8 mouse cellular contexts compared by ENCODE assay signal in the genomic region with DNA sequence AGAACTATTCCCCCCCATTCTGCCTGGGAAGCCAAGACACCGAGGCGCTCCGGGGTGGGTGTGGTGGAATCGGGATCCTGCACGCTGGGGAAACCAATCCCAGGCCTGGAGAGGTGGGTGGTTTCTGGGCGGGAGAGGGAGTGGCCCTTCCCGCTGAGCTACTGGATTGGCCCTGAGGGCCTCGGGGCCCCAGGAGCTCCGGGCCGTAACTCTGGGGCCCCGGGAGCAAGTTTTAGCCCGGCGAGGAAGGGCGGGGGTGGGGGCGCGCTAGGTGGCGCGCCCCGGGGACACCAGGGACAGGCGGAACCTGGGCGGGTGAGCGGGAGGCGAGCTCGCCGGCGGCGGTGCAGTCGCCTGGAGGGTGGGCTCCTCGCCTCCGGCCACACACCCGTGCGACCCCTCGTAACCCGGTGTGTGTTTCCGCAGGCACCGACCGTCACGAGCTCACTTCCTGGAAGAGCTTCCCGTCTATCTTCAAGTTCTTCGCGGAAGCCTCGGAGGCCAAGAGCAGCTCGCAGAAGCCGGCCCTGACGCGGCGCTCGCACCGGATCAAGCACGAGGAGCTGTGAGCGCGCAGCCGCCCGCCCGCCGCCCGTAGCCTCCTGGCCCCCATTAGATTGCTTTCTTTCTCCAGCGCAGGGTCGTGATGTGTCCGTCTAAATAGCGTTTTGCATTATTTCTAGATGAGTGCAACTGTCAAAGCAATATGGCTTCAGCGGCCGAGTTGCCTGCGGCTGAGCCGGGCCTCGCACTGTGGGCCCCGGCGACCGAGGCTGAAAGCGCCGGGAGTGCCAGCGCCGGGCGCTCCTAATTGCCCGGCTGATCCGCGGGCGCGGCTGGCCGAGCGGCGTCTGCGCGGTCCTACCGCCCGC. TPM values are rescaled to one million over a fixed set of nuclear protein-coding genes. Genes with fewer than 3 reads are reported as not detected.
DNase-seq lines count a peak whose midpoint lies in the region; ATAC-seq lines count a peak whose summit lies in the region.

No protein-coding gene starts in this region.

- DNase-seq in CD4-positive, CD25-positive, alpha-beta regulatory T cell, adult 2 months (ENCODE audit: low read depth, low spot score), result peak; percentile 57
- peak; percentile 88 for DNase-seq in adrenal gland, postnatal 14 days
- DNase-seq in heart, adult 9 months (ENCODE audit: low spot score in 2 of 2), result peak; percentile 61 to 69
- DNase-seq in kidney, adult 8-10 months, result peak; percentile 52 to 58
- DNase-seq in midbrain, embryonic 14.5 days, result peak; percentile 89

- H3K27me3 ChIP-seq in embryonic facial prominence, embryonic 12.5 days, result peaks cover 15% of the 10 kb centered on the region
- peaks cover 69% of the 10 kb centered on the region for H3K27me3 ChIP-seq in limb, embryonic 13.5 days
- peaks cover 31% of the 10 kb centered on the region for H3K27me3 ChIP-seq in midbrain, embryonic 14.5 days (ENCODE audit: control insufficient read depth, insufficient read depth, low read length)
- 0 out of 2 replicates have a peak, but pooled peaks cover 5% of the 10 kb centered on the region for H3K27me3 ChIP-seq in stomach, embryonic 16.5 days (ENCODE audit: control insufficient read depth, insufficient read depth, low read length)

- no peaks in the 10 kb centered on the region for H3K36me3 ChIP-seq in embryonic facial prominence, embryonic 12.5 days
- H3K36me3 ChIP-seq in limb, embryonic 13.5 days, result no peaks in the 10 kb centered on the region
- H3K36me3 ChIP-seq in midbrain, embryonic 14.5 days (ENCODE audit: control insufficient read depth, insufficient read depth, low read length), result no peaks in the 10 kb centered on the region
- no peaks in the 10 kb centered on the region for H3K36me3 ChIP-seq in stomach, embryonic 16.5 days (ENCODE audit: control insufficient read depth, insufficient read depth, low read length)

- H3K9ac ChIP-seq in embryonic facial prominence, embryonic 12.5 days, result peak overlapping the region; percentile 63
- peak overlapping the region; percentile 63 for H3K9ac ChIP-seq in limb, embryonic 13.5 days
- H3K9ac ChIP-seq in midbrain, embryonic 14.5 days (replicated peaks; ENCODE audit: low read length), result peak overlapping the region; percentile 73
- H3K9ac ChIP-seq in stomach, embryonic 16.5 days (ENCODE audit: low read length), result peak overlapping the region; percentile 75

- ATAC-seq in embryonic facial prominence, embryonic 12.5 days (ENCODE audit: insufficient number of reproducible peaks, insufficient read depth, low FRiP score, low TSS enrichment), result peak; percentile 93
- peak; percentile 84 for ATAC-seq in limb, embryonic 13.5 days (ENCODE audit: low FRiP score, low read depth)
- peak; percentile 89 for ATAC-seq in midbrain, embryonic 14.5 days (ENCODE audit: low FRiP score, low TSS enrichment)
- peak; percentile 96 for ATAC-seq in stomach, embryonic 16.5 days (ENCODE audit: insufficient read depth, low FRiP score)

- no peaks in the 10 kb centered on the region for H3K4me1 ChIP-seq in embryonic facial prominence, embryonic 12.5 days
- peaks cover 9% of the 10 kb centered on the region for H3K4me1 ChIP-seq in limb, embryonic 13.5 days
- H3K4me1 ChIP-seq in midbrain, embryonic 14.5 days (ENCODE audit: control insufficient read depth, insufficient read depth, low read length), result 0 out of 2 replicates have a peak, but pooled peaks cover 6% of the 10 kb centered on the region
- H3K4me1 ChIP-seq in stomach, embryonic 16.5 days (ENCODE audit: control insufficient read depth, insufficient read depth, low read length), result no peaks in the 10 kb centered on the region

- H3K4me3 ChIP-seq in embryonic facial prominence, embryonic 12.5 days, result peak overlapping the region; percentile 67
- peak overlapping the region; percentile 59 for H3K4me3 ChIP-seq in limb, embryonic 13.5 days
- H3K4me3 ChIP-seq in midbrain, embryonic 14.5 days (replicated peaks; ENCODE audit: low read depth, low read length), result peak overlapping the region; percentile 62
- peak overlapping the region; percentile 71 for H3K4me3 ChIP-seq in stomach, embryonic 16.5 days (replicated peaks; ENCODE audit: low read length)

- H3K4me2 ChIP-seq in embryonic facial prominence, embryonic 12.5 days (replicated peaks), result peak overlapping the region; percentile 93
- peak overlapping the region; percentile 97 for H3K4me2 ChIP-seq in limb, embryonic 13.5 days (replicated peaks)
- peak overlapping the region; percentile 85 for H3K4me2 ChIP-seq in midbrain, embryonic 14.5 days (ENCODE audit: low read length)
- H3K4me2 ChIP-seq in stomach, embryonic 16.5 days (ENCODE audit: low read depth, low read length), result peak overlapping the region; percentile 97

- WGBS in embryonic facial prominence, embryonic 12.5 days, result under 1% methylated on average over 83 of the region's 86 CpGs
- WGBS in limb, embryonic 13.5 days, result under 1% methylated on average over 84 of the region's 86 CpGs
- under 1% methylated on average over 86 of the region's 86 CpGs for WGBS in midbrain, embryonic 14.5 days
- under 1% methylated on average over 86 of the region's 86 CpGs for WGBS in stomach, embryonic 16.5 days

- H3K27ac ChIP-seq in embryonic facial prominence, embryonic 12.5 days, result peak overlapping the region; percentile 79
- H3K27ac ChIP-seq in limb, embryonic 13.5 days, result no peak overlapping the region
- peak overlapping the region; percentile 94 for H3K27ac ChIP-seq in midbrain, embryonic 14.5 days (replicated peaks; ENCODE audit: low read depth, low read length)
- no peak overlapping the region for H3K27ac ChIP-seq in stomach, embryonic 16.5 days (ENCODE audit: low read length)

- no peaks in the 10 kb centered on the region for H3K9me3 ChIP-seq in embryonic facial prominence, embryonic 12.5 days
- no peaks in the 10 kb centered on the region for H3K9me3 ChIP-seq in limb, embryonic 13.5 days
- H3K9me3 ChIP-seq in midbrain, embryonic 14.5 days (ENCODE audit: control insufficient read depth, low read length), result no peaks in the 10 kb centered on the region
- no peaks in the 10 kb centered on the region for H3K9me3 ChIP-seq in stomach, embryonic 16.5 days (replicated peaks; ENCODE audit: control insufficient read depth, low read length)

RNA-seq across cellular contexts. Expression of gene Nr2f1, which starts 36.2 kb away (rescaled TPM):
- 19.6 and 22.0 TPM in 2 replicates for total RNA-seq in adrenal gland, postnatal 14 days (2021)
- polyA plus RNA-seq in embryonic facial prominence, embryonic 12.5 days (2016; fragmentation: Nextera tagmentation; extraction: Ambion mirVana), result 46.5 and 49.0 TPM in 2 replicates
- 3.0 and 3.1 TPM in 2 replicates for polyA plus RNA-seq in limb, embryonic 13.5 days (2015; fragmentation: Nextera tagmentation; extraction: Ambion mirVana)
- 67.5 and 72.4 TPM in 2 replicates for polyA plus RNA-seq in midbrain, embryonic 14.5 days (2014; fragmentation: Nextera tagmentation; extraction: Ambion mirVana)
- polyA plus RNA-seq in stomach, embryonic 16.5 days (2015; fragmentation: Nextera tagmentation; extraction: Ambion mirVana), result 9.1 and 12.6 TPM in 2 replicates

Comparison
In these comparisons a context has a peak if more than half of its experiments do, and no peak if none do; other contexts are left out.
1. H3K27ac ChIP-seq: peak in embryonic facial prominence, embryonic 12.5 days (single experiment) and midbrain, embryonic 14.5 days (single experiment); none in limb, embryonic 13.5 days (single experiment) and stomach, embryonic 16.5 days (single experiment).
2. Peak in every context shown above with its lines, with median percentiles within 50 percentile points of each other: DNase-seq, ATAC-seq, H3K4me2 ChIP-seq, H3K4me3 ChIP-seq and H3K9ac ChIP-seq.